ENCODE assay signal across 14 mouse cellular contexts in the genomic region with DNA sequence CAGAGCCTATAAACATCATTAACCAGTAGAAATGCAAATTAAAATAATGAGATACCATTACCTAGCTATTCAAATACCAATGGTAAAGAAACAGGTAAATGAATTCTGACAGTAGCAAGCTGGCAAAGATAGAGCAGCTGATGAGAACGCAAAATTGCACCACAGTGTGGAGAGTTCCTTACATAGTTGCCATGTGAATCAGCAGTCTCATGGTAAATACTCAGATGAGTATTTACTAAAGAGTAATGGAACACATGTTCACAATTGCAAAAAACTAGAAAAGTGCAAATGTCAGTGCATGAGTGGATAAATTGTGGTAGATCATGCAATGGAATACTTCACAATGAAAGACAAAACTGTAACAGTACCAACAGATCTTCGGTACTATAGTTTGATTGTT.
"Had no signal": no experiment of that assay in that cellular context is flagged by ENCODE, and none has a peak within 500 bp of the region (broad histone marks: within the 10 kb centered on the region; RNA-seq: fewer than 3 reads in every experiment).

No protein-coding gene starts in this region.

- H3K4me1 ChIP-seq: midbrain, embryonic 12.5 days; neural tube, embryonic 12.5 days; stomach, embryonic 15.5 days had no signal

- H3K27me3 ChIP-seq: midbrain, embryonic 12.5 days; neural tube, embryonic 12.5 days; stomach, embryonic 15.5 days had no signal

- H3K9ac ChIP-seq: lung, embryonic 14.5 days; midbrain, embryonic 12.5 days; neural tube, embryonic 12.5 days; stomach, embryonic 15.5 days had no signal

- H3K9me3 ChIP-seq: midbrain, embryonic 10.5 days; midbrain, embryonic 12.5 days; neural tube, embryonic 12.5 days; stomach, embryonic 15.5 days had no signal

- H3K27ac ChIP-seq: midbrain, embryonic 10.5 days; midbrain, embryonic 12.5 days; neural tube, embryonic 12.5 days; stomach, embryonic 15.5 days; stomach, postnatal 0 days had no signal

- DNase-seq: lung, embryonic 14.5 days; lung, postnatal 10 days; lung, postnatal 4 days; midbrain, embryonic 14.5 days; right cerebral cortex, postnatal 14 days; thymus, adult 2 months; thymus, postnatal 25 days; thymus, postnatal 4 days had no signal

- H3K4me3 ChIP-seq: midbrain, embryonic 10.5 days; midbrain, embryonic 12.5 days; neural tube, embryonic 12.5 days; stomach, embryonic 15.5 days had no signal

- ATAC-seq: midbrain, embryonic 16.5 days had no signal

- H3K36me3 ChIP-seq: midbrain, embryonic 10.5 days; midbrain, embryonic 12.5 days; neural tube, embryonic 12.5 days; stomach, embryonic 15.5 days had no signal

- H3K4me2 ChIP-seq: lung, embryonic 14.5 days; midbrain, embryonic 12.5 days; neural tube, embryonic 12.5 days; stomach, embryonic 15.5 days had no signal
